11 mouse cellular contexts compared by ENCODE assay signal in genomic region chr2:6003949-6004348, GRCm38 (mm10).
"Had no signal": no experiment of that assay in that cellular context is flagged by ENCODE, and none has a peak within 500 bp of the region (broad histone marks: within the 10 kb centered on the region; RNA-seq: fewer than 3 reads in every experiment).

No protein-coding gene starts in this region.

- H3K9me3 ChIP-seq: intestine, embryonic 15.5 days; kidney, embryonic 15.5 days; limb, embryonic 15.5 days; midbrain, embryonic 13.5 days had no signal

- H3K4me2 ChIP-seq: intestine, embryonic 15.5 days; kidney, embryonic 15.5 days; limb, embryonic 15.5 days; lung, embryonic 14.5 days; midbrain, embryonic 13.5 days had no signal

- ATAC-seq: intestine, embryonic 15.5 days; midbrain, embryonic 13.5 days had no signal

- H3K4me1 ChIP-seq: intestine, embryonic 15.5 days; limb, embryonic 15.5 days had no signal

- H3K4me3 ChIP-seq: intestine, embryonic 15.5 days; kidney, embryonic 15.5 days; left cerebral cortex, adult 2 months; limb, embryonic 15.5 days; midbrain, embryonic 13.5 days had no signal

- H3K27ac ChIP-seq: intestine, embryonic 15.5 days; kidney, embryonic 15.5 days; left cerebral cortex, adult 2 months; limb, embryonic 15.5 days; midbrain, embryonic 13.5 days had no signal

- H3K27me3 ChIP-seq: intestine, embryonic 15.5 days; kidney, embryonic 15.5 days; limb, embryonic 15.5 days; midbrain, embryonic 13.5 days had no signal

- H3K9ac ChIP-seq: intestine, embryonic 15.5 days; kidney, embryonic 15.5 days; limb, embryonic 15.5 days; lung, embryonic 14.5 days; midbrain, embryonic 13.5 days had no signal

- DNase-seq: kidney, adult 18-20 months; kidney, postnatal 25 days; lung, embryonic 14.5 days; lung, postnatal 10 days; lung, postnatal 4 days; right cerebral cortex, postnatal 14 days had no signal
